Mouse (Mus musculus): ENCODE measurements around the gene Mfap4. TPM values are rescaled to one million over a fixed set of nuclear protein-coding genes. Genes with fewer than 3 reads are reported as not detected.

Gene Mfap4
- not detected for polyA plus RNA-seq (2012; fragmentation: generic; extraction: Trizol)
- long read RNA-seq, experiment 1, result 0 reads
- long read RNA-seq, experiment 2, result 0 reads

- Histone ChIP-seq H3K79me3 (ENCODE audit: low read depth) (no peaks in the 10 kb centered on the region), H3K36me3 (ENCODE audit: control insufficient read depth, insufficient read depth) (peaks cover 20% of the 10 kb centered on the region), H3K27me3 (ENCODE audit: control insufficient read depth, insufficient read depth, insufficient read length) (peaks cover 3% of the 10 kb centered on the region), H3K79me2 (ENCODE audit: control insufficient read depth, insufficient read depth) (peaks cover 3% of the 10 kb centered on the region), H3ac (ENCODE audit: control insufficient read depth, insufficient read length, low read depth) (no peak within 1 kb of the TSS), H3K4me3 (ENCODE audit: insufficient read depth, poor library complexity, severe bottlenecking) (no peak within 1 kb of the TSS)
- TF ChIP-seq MYOG (IDR thresholded peaks at IDR 0.05; ENCODE audit: control insufficient read depth, extremely low read depth, insufficient read length), result no peak
- TF ChIP-seq MAX (IDR thresholded peaks at IDR 0.05), result no peak
Observed at GRCm38 (mm10) chr11:61484613-61485540, at the start of gene Mfap4. Gene Mfap4, plus strand, starts transcription at chr11:61485431.

- no peaks in the 10 kb centered on the region for H3K79me3 ChIP-seq (ENCODE audit: low read depth)
- H3K36me3 ChIP-seq (ENCODE audit: control insufficient read depth, insufficient read depth), result no peaks in the 10 kb centered on the region
- H3ac ChIP-seq (ENCODE audit: control insufficient read depth, insufficient read length, low read depth), result no peak overlapping the region
- H3K4me3 ChIP-seq (ENCODE audit: insufficient read depth, poor library complexity, severe bottlenecking), result no peak overlapping the region
- peaks cover 14% of the 10 kb centered on the region for H3K27me3 ChIP-seq (ENCODE audit: control insufficient read depth, insufficient read depth, insufficient read length)
- TF ChIP-seq MAX (IDR thresholded peaks at IDR 0.05) (no peak), MYOG (IDR thresholded peaks at IDR 0.05; ENCODE audit: control insufficient read depth, extremely low read depth, insufficient read length) (no peak), CTCF (IDR thresholded peaks at IDR 0.05; ENCODE audit: control insufficient read depth, insufficient read depth, insufficient read length) (no peak), CEBPB (IDR thresholded peaks at IDR 0.05; ENCODE audit: low read depth) (no peak), MYOD1 (IDR thresholded peaks at IDR 0.05; ENCODE audit: control insufficient read depth, insufficient read length, low read depth) (no peak), FOSL1 (IDR thresholded peaks at IDR 0.05; ENCODE audit: insufficient read depth, low read length, poor library complexity, severe bottlenecking) (no peak), USF1 (IDR thresholded peaks at IDR 0.05; ENCODE audit: low read depth) (no peak)
- no peaks in the 10 kb centered on the region for H3K79me2 ChIP-seq (ENCODE audit: control insufficient read depth, insufficient read depth)
Observed at GRCm38 (mm10) chr11:61436298-61436697, 48.9 kb upstream of the Mfap4 start.

- Histone ChIP-seq H3K36me3 (ENCODE audit: control insufficient read depth, insufficient read depth) (no peaks in the 10 kb centered on the region), H3K27me3 (ENCODE audit: control insufficient read depth, insufficient read depth, insufficient read length) (peaks cover 25% of the 10 kb centered on the region), H3K79me3 (ENCODE audit: low read depth) (no peaks in the 10 kb centered on the region), H3K79me2 (ENCODE audit: control insufficient read depth, insufficient read depth) (no peaks in the 10 kb centered on the region), H3ac (ENCODE audit: control insufficient read depth, insufficient read length, low read depth) (no peak overlapping the region), H3K4me3 (ENCODE audit: insufficient read depth, poor library complexity, severe bottlenecking) (no peak overlapping the region)
- TF ChIP-seq CTCF (IDR thresholded peaks at IDR 0.05; ENCODE audit: control insufficient read depth, insufficient read depth, insufficient read length), result no peak
- TF ChIP-seq USF1 (IDR thresholded peaks at IDR 0.05; ENCODE audit: low read depth), result no peak
- no peak for TF ChIP-seq MYOD1 (IDR thresholded peaks at IDR 0.05; ENCODE audit: control insufficient read depth, insufficient read length, low read depth)
- no peak for TF ChIP-seq FOSL1 (IDR thresholded peaks at IDR 0.05; ENCODE audit: insufficient read depth, low read length, poor library complexity, severe bottlenecking)
- no peak for TF ChIP-seq MYOG (IDR thresholded peaks at IDR 0.05; ENCODE audit: control insufficient read depth, extremely low read depth, insufficient read length)
Observed at GRCm38 (mm10) chr11:61439170-61439569, 46.1 kb upstream of the Mfap4 start.

GRCm38 (mm10) chr11:61440416-61440815, 44.8 kb upstream of the Mfap4 start:
- H3ac ChIP-seq (ENCODE audit: control insufficient read depth, insufficient read length, low read depth), result no peak overlapping the region
- H3K79me2 ChIP-seq (ENCODE audit: control insufficient read depth, insufficient read depth), result no peaks in the 10 kb centered on the region
- TF ChIP-seq FOSL1 (IDR thresholded peaks at IDR 0.05; ENCODE audit: insufficient read depth, low read length, poor library complexity, severe bottlenecking) (no peak), CEBPB (IDR thresholded peaks at IDR 0.05; ENCODE audit: low read depth) (no peak), MAX (IDR thresholded peaks at IDR 0.05) (no peak), USF1 (IDR thresholded peaks at IDR 0.05; ENCODE audit: low read depth) (no peak), MYOG (IDR thresholded peaks at IDR 0.05; ENCODE audit: control insufficient read depth, extremely low read depth, insufficient read length) (no peak), MYOD1 (IDR thresholded peaks at IDR 0.05; ENCODE audit: control insufficient read depth, insufficient read length, low read depth) (no peak), CTCF (IDR thresholded peaks at IDR 0.05; ENCODE audit: control insufficient read depth, insufficient read depth, insufficient read length) (no peak)
- no peaks in the 10 kb centered on the region for H3K36me3 ChIP-seq (ENCODE audit: control insufficient read depth, insufficient read depth)
- no peak overlapping the region for H3K4me3 ChIP-seq (ENCODE audit: insufficient read depth, poor library complexity, severe bottlenecking)
- H3K27me3 ChIP-seq (ENCODE audit: control insufficient read depth, insufficient read depth, insufficient read length), result peaks cover 17% of the 10 kb centered on the region
- H3K79me3 ChIP-seq (ENCODE audit: low read depth), result no peaks in the 10 kb centered on the region

- peaks cover 17% of the 10 kb centered on the region for H3K27me3 ChIP-seq (ENCODE audit: control insufficient read depth, insufficient read depth, insufficient read length)
Observed at GRCm38 (mm10) chr11:61441670-61442069, 43.6 kb upstream of the Mfap4 start.

GRCm38 (mm10) chr11:61443807-61444206, 41.4 kb upstream of the Mfap4 start:
- H3K79me2 ChIP-seq (ENCODE audit: control insufficient read depth, insufficient read depth), result no peaks in the 10 kb centered on the region
- H3K27me3 ChIP-seq (ENCODE audit: control insufficient read depth, insufficient read depth, insufficient read length), result peaks cover 22% of the 10 kb centered on the region
- H3K36me3 ChIP-seq (ENCODE audit: control insufficient read depth, insufficient read depth), result no peaks in the 10 kb centered on the region
- no peak for TF ChIP-seq MAX (IDR thresholded peaks at IDR 0.05)
- no peak for TF ChIP-seq CEBPB (IDR thresholded peaks at IDR 0.05; ENCODE audit: low read depth)
- TF ChIP-seq USF1 (IDR thresholded peaks at IDR 0.05; ENCODE audit: low read depth), result no peak
- no peak for TF ChIP-seq MYOG (IDR thresholded peaks at IDR 0.05; ENCODE audit: control insufficient read depth, extremely low read depth, insufficient read length)
- no peak for TF ChIP-seq CTCF (IDR thresholded peaks at IDR 0.05; ENCODE audit: control insufficient read depth, insufficient read depth, insufficient read length)
- H3ac ChIP-seq (ENCODE audit: control insufficient read depth, insufficient read length, low read depth), result no peak overlapping the region
- H3K79me3 ChIP-seq (ENCODE audit: low read depth), result no peaks in the 10 kb centered on the region
- no peak overlapping the region for H3K4me3 ChIP-seq (ENCODE audit: insufficient read depth, poor library complexity, severe bottlenecking)

More at GRCm38 (mm10) chr11:61441670-61442069, 43.6 kb upstream of the Mfap4 start:
- TF ChIP-seq CTCF (IDR thresholded peaks at IDR 0.05; ENCODE audit: control insufficient read depth, insufficient read depth, insufficient read length), result no peak
- no peak for TF ChIP-seq MAX (IDR thresholded peaks at IDR 0.05)
- no peak for TF ChIP-seq CEBPB (IDR thresholded peaks at IDR 0.05; ENCODE audit: low read depth)
- H3K4me3 ChIP-seq (ENCODE audit: insufficient read depth, poor library complexity, severe bottlenecking), result no peak overlapping the region
- no peaks in the 10 kb centered on the region for H3K79me3 ChIP-seq (ENCODE audit: low read depth)
- no peak overlapping the region for H3ac ChIP-seq (ENCODE audit: control insufficient read depth, insufficient read length, low read depth)
- no peaks in the 10 kb centered on the region for H3K79me2 ChIP-seq (ENCODE audit: control insufficient read depth, insufficient read depth)
- H3K36me3 ChIP-seq (ENCODE audit: control insufficient read depth, insufficient read depth), result no peaks in the 10 kb centered on the region
